Mouse (Mus musculus): Measurements from ENCODE around the gene Zbtb9.

Gene Zbtb9

GRCm38 (mm10) chr17:27041787-27042055, 68.8 kb downstream of the Zbtb9 start:
- no peak for DNase-seq (ENCODE audit: low spot score)

DNA sequence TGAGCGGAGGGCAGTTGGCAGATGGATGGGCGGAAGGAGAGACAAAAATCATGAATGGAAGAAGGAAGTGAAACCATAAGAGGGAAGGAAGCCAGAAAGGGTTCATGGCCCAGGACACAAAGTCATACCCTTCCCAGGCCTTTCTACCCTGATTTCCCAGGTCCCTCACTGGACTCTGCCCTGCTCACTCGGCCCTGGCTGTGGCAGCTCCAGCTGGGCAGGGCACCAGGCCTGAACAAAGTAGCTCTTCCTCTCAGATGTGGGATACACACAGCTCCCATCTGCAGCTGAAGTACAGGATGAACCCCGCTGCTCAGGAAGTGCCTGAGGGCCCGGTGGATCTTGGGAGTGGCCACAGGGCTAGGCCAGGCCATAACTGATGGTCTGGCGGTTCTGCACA, 69.9 kb downstream of the Zbtb9 start:
- no peak for DNase-seq (ENCODE audit: low spot score)

DNA sequence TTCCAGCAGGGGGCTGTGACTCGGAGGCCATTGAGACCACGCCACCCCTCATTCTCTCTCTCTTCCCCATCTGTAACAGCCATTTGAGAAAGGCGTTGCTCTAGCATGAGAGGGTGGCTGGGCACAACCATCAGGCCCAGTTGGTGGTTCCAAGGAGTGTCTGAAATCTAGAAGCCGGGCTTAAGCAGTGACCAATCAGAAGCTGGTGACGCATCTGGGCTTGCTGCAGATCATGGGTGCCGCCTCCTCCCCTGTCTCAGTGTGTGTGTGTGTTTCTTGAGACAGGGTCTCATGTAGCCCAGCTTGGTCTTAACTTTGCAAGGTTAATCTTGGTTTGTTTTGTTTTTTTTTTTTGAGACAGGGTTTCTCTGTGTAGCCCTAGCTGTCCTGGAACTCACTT, 72.2 kb downstream of the Zbtb9 start:
- DNase-seq (ENCODE audit: low spot score), result no peak

- DNase-seq (ENCODE audit: low spot score), result no peak
Measured at GRCm38 (mm10) chr17:27047762-27048444, 74.9 kb downstream of the Zbtb9 start.

- DNase-seq (ENCODE audit: low spot score), result peak; percentile 42
Measured at GRCm38 (mm10) chr17:27048445-27049239, 75.7 kb downstream of the Zbtb9 start.

- DNase-seq (ENCODE audit: low spot score), result no peak
Measured at GRCm38 (mm10) chr17:27050853-27051252, 77.9 kb downstream of the Zbtb9 start.

GRCm38 (mm10) chr17:27051514-27051913, 78.5 kb downstream of the Zbtb9 start:
- DNase-seq (ENCODE audit: low spot score), result no peak

DNA sequence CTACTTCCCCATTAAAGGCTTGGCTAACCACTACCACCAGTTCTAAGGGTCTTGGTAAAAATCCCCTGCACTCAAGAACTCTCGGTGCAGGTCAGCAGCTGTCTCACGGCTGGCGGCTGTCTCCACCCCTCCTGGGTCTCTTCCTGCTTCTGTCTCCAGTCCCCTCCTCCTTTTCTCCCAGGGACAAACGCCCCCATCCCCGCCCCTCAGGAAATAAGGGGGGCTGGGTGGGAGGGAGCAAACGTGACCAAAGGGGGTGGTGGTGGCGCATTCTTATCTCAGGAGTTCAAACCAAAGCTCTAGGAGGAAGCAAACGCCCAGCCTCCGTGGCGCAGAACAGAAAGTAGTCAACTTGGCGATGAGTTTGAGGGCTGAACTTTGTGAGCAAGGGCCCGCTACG, 83.2 kb downstream of the Zbtb9 start:
- no peak for DNase-seq (ENCODE audit: low spot score)

GRCm38 (mm10) chr17:27056812-27057516, 84.0 kb downstream of the Zbtb9 start, which contains the start of gene Itpr3:
Gene Itpr3 (plus strand): TSS chr17:27057304.
- DNase-seq (ENCODE audit: low spot score), result peak; percentile 32

DNA sequence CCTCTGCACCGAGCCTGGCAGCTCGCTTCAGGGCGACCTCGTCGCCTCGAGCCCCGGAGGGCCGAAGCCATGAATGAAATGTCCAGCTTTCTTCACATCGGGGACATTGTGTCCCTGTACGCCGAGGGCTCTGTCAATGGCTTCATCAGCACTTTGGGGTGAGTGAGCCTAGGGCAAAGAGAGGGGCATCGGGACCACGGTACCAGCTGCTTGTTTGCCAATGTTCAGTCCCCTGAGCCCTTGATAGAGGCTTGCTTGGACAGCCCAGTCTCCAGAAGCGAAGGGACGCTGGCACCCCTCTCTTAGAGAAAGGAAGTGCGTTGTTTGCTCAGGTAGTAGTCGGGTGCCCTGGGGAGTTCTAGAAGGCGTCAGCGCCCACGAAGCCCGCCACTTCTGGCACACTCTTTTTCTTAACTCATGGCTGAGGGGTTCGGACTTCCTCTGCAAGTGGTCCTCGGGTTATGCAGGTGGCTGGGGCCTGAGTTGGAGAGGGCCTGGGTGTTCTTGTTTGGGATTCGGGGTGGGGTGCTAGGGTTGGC, 84.6 kb downstream of the Zbtb9 start:
- DNase-seq (ENCODE audit: low spot score), result no peak

Measured in ovary, postnatal 10 days (tissue).